Mouse (Mus musculus) kidney, embryonic 15.5 days (tissue): ENCODE data around the gene Dennd1b. TPM values are rescaled to one million over a fixed set of nuclear protein-coding genes. Genes with fewer than 3 reads are reported as not detected.
A peak's percentile ranks its signal among the peaks of the same experiment; 100 is the strongest.

Source experiments
- ATAC-seq: fragments of 200-750 bp; cut with Nextera tagmentation; replicated peaks from 2 replicates; pipeline ENCODE4 v1.8.0; 2017; ENCODE audit warnings: moderate TSS enrichment; ENCODE audit not compliant: low FRiP score
- H3K27ac ChIP-seq: fragments of 300-500 bp; sonication (generic); 2 replicates; pipeline ENCODE4 v1.5.1; 2015; ENCODE audit warnings: mild to moderate bottlenecking, inconsistent platforms
- H3K27me3 ChIP-seq: fragments of 300-500 bp; sonication (generic); 2 replicates; pipeline ENCODE4 v1.6.1; 2015; ENCODE audit warnings: inconsistent platforms
- H3K36me3 ChIP-seq: fragments of 300-500 bp; sonication (generic); 2 replicates; pipeline ENCODE4 v1.6.1; 2015; ENCODE audit warnings: inconsistent platforms
- H3K4me1 ChIP-seq: fragments of 300-500 bp; sonication (generic); 2 replicates; pipeline ENCODE4 v1.6.1; 2015; ENCODE audit warnings: inconsistent platforms
- H3K4me2 ChIP-seq: fragments of 300-500 bp; sonication (generic); 2 replicates; pipeline ENCODE4 v1.6.1; 2015; ENCODE audit warnings: moderate library complexity, mild to moderate bottlenecking, inconsistent platforms
- H3K4me3 ChIP-seq: fragments of 300-500 bp; sonication (generic); replicated peaks from 2 replicates; pipeline ENCODE4 v1.5.1; 2015; ENCODE audit warnings: mild to moderate bottlenecking, inconsistent platforms
- H3K9ac ChIP-seq: fragments of 300-500 bp; sonication (generic); 2 replicates; pipeline ENCODE4 v1.6.1; 2015; ENCODE audit warnings: mild to moderate bottlenecking, inconsistent platforms
- H3K9me3 ChIP-seq: fragments of 300-500 bp; sonication (generic); replicated peaks from 2 replicates; pipeline ENCODE4 v1.6.1; 2016; ENCODE audit warnings: inconsistent platforms
- WGBS: fragments of 180-500 bp; shearing (Covaris S2); methylation state at CpG from one replicate; pipeline ENCODE4 v1.1.7; 2015; ENCODE audit warnings: mixed read lengths; 5-methylcytosine and 5-hydroxymethylcytosine counted together
- polyA plus RNA-seq: library from polyadenylated mRNA; unstranded; fragments of >200 nt; fragmentation: Nextera tagmentation; extraction: Ambion mirVana; gene quantifications from 2 replicates; pipeline ENCODE4 v1.2.1, GENCODE M21; 2015

Gene Dennd1b
- polyA plus RNA-seq, result 8.2 and 10.4 TPM in 2 replicates

DNA sequence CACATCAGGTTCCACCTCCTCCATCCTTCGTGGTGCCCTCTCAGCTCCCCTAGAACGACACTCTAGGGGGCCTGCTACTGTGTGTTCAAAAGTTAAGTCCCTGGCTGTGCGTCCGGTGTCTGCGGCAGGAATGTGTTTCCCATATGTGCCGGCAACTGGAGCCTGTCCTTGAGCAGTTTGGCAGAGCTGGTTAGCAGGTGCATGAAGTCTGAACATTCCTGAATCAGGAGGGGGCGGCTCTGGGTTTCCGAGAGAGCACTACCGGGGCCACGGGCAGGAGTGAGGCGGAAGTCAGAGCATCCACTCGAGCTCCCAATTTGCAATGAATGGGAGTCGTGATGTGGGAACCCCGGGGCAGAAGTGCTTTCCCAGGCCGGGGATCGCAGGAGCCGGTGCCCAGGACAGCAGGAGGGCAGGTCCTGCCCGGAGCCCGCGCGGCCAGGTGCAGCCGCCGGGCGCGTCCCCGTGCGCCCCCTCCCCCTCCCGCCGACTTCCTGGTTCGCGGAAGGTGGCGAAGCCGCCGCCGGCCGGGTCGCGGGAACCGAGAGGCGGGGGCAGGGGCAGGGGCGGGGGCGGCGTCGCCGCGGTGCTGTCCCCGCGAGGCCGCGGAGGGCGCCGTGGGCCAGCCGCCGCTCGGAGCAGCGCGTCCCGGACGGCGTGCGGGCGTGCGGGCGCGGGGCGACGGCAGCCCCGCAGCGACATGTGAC, at the start of gene Dennd1b:
Gene Dennd1b (plus strand): TSS at position 275 of the 707 bp plus-strand sequence.
- H3K4me1 ChIP-seq, result peaks cover 12% of the 10 kb centered on the region
- no peaks in the 10 kb centered on the region for H3K27me3 ChIP-seq
- peak within 1 kb of the TSS; percentile 81 for H3K4me2 ChIP-seq
- ATAC-seq, result peak; percentile 90
- peak within 1 kb of the TSS; percentile 93 for H3K27ac ChIP-seq
- H3K9me3 ChIP-seq, result no peaks in the 10 kb centered on the region
- under 1% methylated on average over 55 of the region's 69 CpGs for whole genome bisulfite sequencing
- H3K4me3 ChIP-seq, result peak within 1 kb of the TSS; percentile 88
- peak within 1 kb of the TSS; percentile 91 for H3K9ac ChIP-seq
- peaks cover 10% of the 10 kb centered on the region; the same call in 1 of the 2 replicates for H3K36me3 ChIP-seq

DNA sequence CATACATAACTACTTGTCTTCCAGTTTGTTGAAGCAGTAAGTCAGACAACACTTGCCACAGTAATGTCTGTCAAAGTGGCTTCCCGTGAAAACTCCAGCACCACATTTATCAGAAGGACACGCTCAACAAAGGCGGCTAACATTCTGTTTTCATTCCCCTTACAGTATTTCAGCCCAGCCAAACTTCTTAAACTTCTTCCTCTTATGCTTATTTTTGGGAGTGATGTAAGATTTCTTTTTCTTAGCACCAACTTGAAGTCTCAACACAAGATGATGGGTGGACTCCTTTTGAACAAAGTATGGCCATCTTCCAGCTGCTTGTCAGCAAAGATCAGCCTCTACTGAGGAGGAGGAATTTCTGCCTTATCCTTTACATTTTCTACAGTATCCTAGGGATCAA, 47.6 kb upstream of the Dennd1b start:
- WGBS, result 88% methylated on average over 3 of the region's 3 CpGs
- no peak overlapping the region for H3K27ac ChIP-seq
- H3K9me3 ChIP-seq, result no peaks in the 10 kb centered on the region
- H3K27me3 ChIP-seq, result no peaks in the 10 kb centered on the region
- H3K36me3 ChIP-seq, result no peaks in the 10 kb centered on the region
- no peak overlapping the region for H3K9ac ChIP-seq
- no peak overlapping the region for H3K4me2 ChIP-seq
- peaks cover 6% of the 10 kb centered on the region for H3K4me1 ChIP-seq
- no peak for ATAC-seq
- H3K4me3 ChIP-seq, result no peak overlapping the region

DNA sequence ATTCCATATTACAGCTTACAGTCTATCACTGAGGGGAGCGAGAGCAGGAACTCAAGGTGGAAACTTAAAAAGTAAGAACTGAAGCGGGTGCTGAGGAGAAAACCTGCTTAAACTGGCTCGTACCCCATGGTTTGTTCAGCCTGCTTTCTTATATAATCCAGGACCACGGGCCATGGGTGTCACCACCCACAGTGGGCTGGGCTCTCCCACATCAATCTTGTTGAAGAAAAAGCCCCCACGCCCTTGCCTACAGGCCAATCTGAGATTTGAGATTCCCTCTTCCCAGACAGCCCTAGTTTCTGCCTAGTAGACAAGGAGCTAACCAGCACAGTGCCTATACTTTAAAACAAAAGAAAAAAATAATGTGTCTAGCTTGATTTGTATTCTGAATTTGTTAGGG, 43.6 kb upstream of the Dennd1b start:
- Histone ChIP-seq H3K9ac (no peak overlapping the region), H3K4me2 (no peak overlapping the region), H3K4me1 (no peaks in the 10 kb centered on the region), H3K36me3 (no peaks in the 10 kb centered on the region), H3K4me3 (no peak overlapping the region), H3K27ac (no peak overlapping the region), H3K27me3 (no peaks in the 10 kb centered on the region), H3K9me3 (no peaks in the 10 kb centered on the region)
- ATAC-seq, result no peak
- 75% methylated on average over 5 of the region's 5 CpGs for WGBS

DNA sequence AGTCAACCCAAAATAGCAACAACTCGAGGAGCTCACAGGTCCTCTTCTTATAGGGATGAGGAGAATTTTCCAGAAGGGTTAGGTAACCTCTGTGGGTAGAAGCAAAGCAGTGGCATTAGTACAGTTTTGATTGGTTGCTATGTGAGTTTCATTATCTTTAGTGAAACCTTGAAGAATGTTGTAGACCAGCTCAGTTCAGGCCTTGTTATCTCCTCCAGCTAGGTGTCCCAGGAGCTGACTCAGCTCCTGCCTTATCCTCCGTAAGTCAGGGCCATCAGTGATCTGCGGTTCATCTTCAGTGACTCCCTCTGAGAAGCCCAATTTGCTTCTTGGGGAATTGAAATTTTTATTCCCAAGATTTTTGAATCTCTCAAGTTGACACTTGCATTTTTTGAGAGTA, 43.2 kb upstream of the Dennd1b start:
- H3K4me1 ChIP-seq, result no peaks in the 10 kb centered on the region
- 86% methylated on average over 3 of the region's 3 CpGs for WGBS
- no peak for ATAC-seq
- H3K4me2 ChIP-seq, result no peak overlapping the region
- H3K27me3 ChIP-seq, result no peaks in the 10 kb centered on the region
- H3K9me3 ChIP-seq, result no peaks in the 10 kb centered on the region
- no peak overlapping the region for H3K27ac ChIP-seq
- no peak overlapping the region for H3K4me3 ChIP-seq
- no peak overlapping the region for H3K9ac ChIP-seq
- no peaks in the 10 kb centered on the region for H3K36me3 ChIP-seq

DNA sequence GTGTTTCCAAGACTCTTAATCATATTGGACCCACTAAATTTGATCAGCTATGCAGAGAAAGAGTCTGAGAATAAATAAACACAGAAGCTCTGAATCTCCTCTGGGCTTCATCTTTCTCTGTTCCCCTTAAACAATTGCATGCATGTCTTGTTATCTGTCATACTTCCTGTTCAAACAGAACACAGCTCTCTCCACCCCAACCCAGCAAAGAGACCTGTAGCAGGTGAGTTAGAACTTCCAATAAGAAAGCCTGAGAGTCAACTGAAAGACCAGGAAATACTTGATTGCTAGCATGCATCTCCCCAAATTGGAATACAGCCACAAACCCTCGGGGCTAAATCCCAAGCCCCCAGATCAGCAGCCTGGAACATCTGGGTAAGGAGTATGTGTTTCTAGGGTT, 42.4 kb upstream of the Dennd1b start:
- Histone ChIP-seq H3K27me3 (no peaks in the 10 kb centered on the region), H3K9me3 (no peaks in the 10 kb centered on the region), H3K9ac (no peak overlapping the region), H3K4me2 (no peak overlapping the region), H3K4me1 (no peaks in the 10 kb centered on the region), H3K27ac (no peak overlapping the region), H3K36me3 (no peaks in the 10 kb centered on the region), H3K4me3 (no peak overlapping the region)
- 55% methylated on average over 1 of the region's 1 CpGs for WGBS
- no peak for ATAC-seq

DNA sequence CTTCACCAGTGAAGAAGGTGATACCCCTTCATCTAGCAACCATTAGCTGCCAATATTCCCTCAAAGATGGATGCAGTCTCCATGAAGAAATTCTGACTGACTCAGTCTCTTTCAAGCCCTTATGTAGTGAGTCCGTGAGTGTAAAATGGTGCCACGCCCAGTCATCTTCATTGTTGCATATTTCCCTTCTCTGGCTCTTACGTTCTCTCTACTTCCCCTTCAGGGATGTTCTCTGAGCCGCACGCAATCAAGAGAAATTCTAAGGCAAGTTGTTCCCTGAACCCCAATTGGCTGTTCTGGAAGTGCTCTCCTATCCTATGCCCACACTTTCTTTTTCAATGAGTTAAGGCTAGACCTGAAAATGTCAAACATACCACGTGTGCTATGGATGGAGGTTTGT, 40.3 kb upstream of the Dennd1b start:
- WGBS, result 92% methylated on average over 6 of the region's 6 CpGs
- Histone ChIP-seq H3K4me2 (no peak overlapping the region), H3K27me3 (no peaks in the 10 kb centered on the region), H3K9ac (no peak overlapping the region), H3K9me3 (no peaks in the 10 kb centered on the region), H3K4me3 (no peak overlapping the region), H3K36me3 (no peaks in the 10 kb centered on the region), H3K27ac (no peak overlapping the region), H3K4me1 (no peaks in the 10 kb centered on the region)
- no peak for ATAC-seq

DNA sequence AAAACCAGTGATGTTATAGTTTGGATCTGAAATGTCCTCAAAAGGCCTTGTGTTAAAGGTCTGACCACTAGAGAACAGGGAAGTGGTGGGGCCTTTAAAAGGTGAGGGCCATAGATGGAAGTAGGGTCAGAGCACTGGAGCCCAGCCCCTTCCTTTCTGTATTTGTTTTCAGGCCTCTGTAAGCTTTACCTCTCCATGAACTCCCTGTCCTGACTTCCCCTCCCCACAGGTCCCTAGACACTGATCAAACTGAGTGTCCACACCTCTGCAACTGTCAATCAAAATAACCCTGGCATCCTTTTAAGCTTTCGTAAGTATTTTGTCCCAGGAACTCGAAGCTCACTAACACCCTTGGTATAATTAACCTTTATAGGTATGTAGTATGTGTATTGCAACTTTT, 39.0 kb upstream of the Dennd1b start:
- Histone ChIP-seq H3K4me1 (peaks cover 10% of the 10 kb centered on the region), H3K9me3 (no peaks in the 10 kb centered on the region), H3K4me3 (no peak overlapping the region), H3K4me2 (no peak overlapping the region), H3K9ac (no peak overlapping the region), H3K27me3 (no peaks in the 10 kb centered on the region), H3K36me3 (no peaks in the 10 kb centered on the region), H3K27ac (no peak overlapping the region)
- ATAC-seq, result no peak
- 72% methylated on average over 2 of the region's 2 CpGs for WGBS

DNA sequence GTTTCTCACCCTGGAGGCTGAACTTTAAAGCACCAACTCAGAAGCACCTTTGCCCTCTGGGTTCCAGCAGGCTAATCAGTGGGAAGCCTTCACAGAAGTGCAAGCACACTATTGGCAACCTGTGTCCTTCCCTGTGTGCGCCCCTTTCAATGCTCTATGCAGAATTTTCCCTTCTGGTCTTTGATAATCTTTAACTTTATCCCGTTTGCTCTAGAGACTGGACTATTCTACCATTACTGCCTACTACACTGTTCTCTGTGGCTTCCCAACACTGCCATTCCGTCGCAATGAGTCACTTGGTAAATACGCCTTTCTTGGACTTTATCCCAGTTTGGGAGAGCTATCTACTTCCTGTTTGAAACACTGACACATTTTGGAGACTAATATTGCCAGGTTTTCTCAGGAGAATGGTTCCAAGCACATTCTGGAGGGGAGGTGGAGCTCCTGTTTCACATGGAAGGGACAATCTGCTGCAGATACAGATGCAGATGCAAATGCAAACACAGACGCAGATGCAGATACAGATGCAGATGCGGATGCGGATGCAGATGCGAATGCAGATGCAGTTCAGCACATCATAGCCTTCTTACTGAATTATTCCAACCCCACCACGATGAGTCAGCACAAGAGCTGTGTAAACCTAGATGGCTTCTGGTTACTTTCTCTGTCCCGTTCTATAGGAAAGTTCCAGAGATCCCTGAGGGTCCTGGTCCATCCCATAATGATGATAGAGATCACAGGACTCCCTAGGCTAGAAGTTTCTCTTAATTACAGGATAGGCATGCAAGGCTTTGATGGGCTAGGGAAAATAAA, 34.4 kb upstream of the Dennd1b start:
- Histone ChIP-seq H3K36me3 (no peaks in the 10 kb centered on the region), H3K4me2 (0 out of 2 replicates have a peak overlapping the region, but pooled peaks have one; percentile 4), H3K4me1 (peaks cover 25% of the 10 kb centered on the region), H3K27me3 (no peaks in the 10 kb centered on the region), H3K27ac (peak overlapping the region; percentile 72), H3K9ac (no peak overlapping the region), H3K4me3 (no peak overlapping the region), H3K9me3 (no peaks in the 10 kb centered on the region)
- ATAC-seq, result peak; percentile 84
- WGBS, result 66% methylated on average over 11 of the region's 11 CpGs

DNA sequence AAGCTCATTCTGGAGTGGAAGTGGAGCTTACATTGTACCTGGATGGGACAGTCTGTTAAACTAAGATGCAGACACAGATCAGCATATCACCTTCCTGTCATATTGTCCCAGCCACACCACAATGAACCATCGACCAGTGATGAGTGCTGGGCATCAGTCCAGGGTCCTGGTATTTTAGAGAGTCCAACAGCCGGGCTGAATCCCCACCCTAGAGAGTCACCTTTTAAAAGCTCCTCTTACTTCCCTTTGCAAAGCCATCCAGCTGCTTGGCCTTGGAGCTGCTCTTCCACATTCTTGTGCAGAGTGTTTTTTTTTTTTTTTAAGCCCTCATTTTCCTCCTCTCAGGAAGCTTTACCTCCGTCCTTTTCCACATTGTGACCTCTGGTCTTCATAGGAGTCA, 33.2 kb upstream of the Dennd1b start:
- Histone ChIP-seq H3K27ac (no peak overlapping the region), H3K27me3 (no peaks in the 10 kb centered on the region), H3K4me1 (peaks cover 25% of the 10 kb centered on the region), H3K4me3 (no peak overlapping the region), H3K9ac (no peak overlapping the region), H3K36me3 (no peaks in the 10 kb centered on the region), H3K4me2 (no peak overlapping the region), H3K9me3 (no peaks in the 10 kb centered on the region)
- 40% methylated on average over 3 of the region's 3 CpGs for WGBS
- no peak for ATAC-seq

DNA sequence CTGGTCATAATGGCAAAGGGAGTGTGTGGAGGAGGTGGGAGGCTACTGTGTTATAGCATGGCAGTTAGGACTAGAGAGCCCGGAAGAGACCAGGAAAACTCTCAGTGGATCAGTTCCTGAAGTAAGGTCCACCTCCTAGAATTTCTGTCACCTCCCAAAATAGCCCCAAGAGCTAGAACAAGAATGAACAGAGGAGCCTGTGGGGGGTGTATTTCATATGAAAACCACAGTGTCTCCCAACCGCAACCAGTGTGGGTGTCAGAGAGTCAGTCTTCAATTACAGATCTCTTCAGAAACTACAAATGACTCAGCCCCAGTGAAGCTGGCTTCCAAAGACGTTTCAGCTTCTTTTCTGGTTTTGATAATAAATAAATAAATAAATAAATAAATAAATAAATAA, 32.4 kb upstream of the Dennd1b start:
- H3K27me3 ChIP-seq, result no peaks in the 10 kb centered on the region
- no peak for ATAC-seq
- H3K9ac ChIP-seq, result no peak overlapping the region
- H3K36me3 ChIP-seq, result no peaks in the 10 kb centered on the region
- WGBS, result 41% methylated on average over 3 of the region's 3 CpGs
- H3K4me3 ChIP-seq, result no peak overlapping the region
- H3K27ac ChIP-seq, result no peak overlapping the region
- no peak overlapping the region for H3K4me2 ChIP-seq
- no peaks in the 10 kb centered on the region for H3K9me3 ChIP-seq
- peaks cover 25% of the 10 kb centered on the region for H3K4me1 ChIP-seq

DNA sequence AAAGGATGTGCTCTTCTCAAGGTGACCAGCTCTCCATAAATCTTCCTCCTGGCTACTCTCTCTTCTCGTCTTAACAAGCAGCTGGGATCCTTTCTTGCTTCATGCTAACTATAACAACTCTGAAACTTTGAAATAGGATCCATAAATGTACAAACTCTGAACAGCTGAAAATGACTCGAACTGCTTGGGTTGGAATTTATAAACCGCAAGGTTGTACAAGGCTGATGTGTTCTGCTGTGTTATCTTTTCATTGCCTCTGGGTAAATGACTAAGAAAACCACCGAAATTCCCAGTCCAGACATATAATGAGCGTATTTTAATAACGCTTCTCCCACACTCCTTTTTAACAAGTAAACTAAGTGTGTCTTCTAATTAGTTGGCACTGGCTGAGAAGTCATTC, 27.1 kb upstream of the Dennd1b start:
- no peak for ATAC-seq
- Histone ChIP-seq H3K4me3 (no peak overlapping the region), H3K9ac (no peak overlapping the region), H3K4me2 (no peak overlapping the region), H3K9me3 (no peaks in the 10 kb centered on the region), H3K36me3 (no peaks in the 10 kb centered on the region), H3K27me3 (no peaks in the 10 kb centered on the region), H3K27ac (no peak overlapping the region), H3K4me1 (no peaks in the 10 kb centered on the region)
- 43% methylated on average over 6 of the region's 6 CpGs for WGBS

DNA sequence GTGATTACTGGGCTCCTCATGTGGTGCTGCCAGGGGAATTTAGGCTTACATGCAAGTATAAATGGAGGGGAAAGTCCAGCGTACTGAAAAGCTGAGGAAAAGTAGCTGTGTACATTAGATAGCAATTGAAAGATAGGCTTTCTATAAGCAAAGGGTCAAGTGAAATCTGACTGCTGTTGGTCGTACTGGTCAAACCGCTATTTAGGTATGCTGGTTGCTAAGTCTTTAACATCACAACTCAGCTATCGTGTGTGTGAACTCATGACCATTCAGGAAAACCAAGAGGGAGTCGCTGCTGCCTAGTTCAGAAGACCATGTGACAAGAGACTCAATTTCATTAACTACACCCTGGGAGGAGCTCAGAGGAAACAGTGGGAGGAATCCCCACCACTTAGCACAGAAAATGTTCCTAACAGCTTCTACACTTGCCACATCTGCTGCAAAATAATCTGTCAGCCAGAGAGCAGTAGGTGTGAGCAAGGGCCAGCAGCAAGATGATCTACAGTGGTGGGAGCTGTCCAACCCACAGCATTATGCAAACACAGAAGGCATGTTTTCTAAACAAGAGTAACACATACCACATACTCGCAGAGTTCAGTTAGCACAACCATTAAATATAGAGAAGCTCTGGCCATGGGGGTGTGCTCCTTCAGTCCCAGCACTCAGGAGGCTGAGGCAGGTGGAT, 25.4 kb upstream of the Dennd1b start:
- H3K36me3 ChIP-seq, result no peaks in the 10 kb centered on the region
- no peaks in the 10 kb centered on the region for H3K9me3 ChIP-seq
- no peak overlapping the region for H3K4me3 ChIP-seq
- H3K27me3 ChIP-seq, result no peaks in the 10 kb centered on the region
- no peak overlapping the region for H3K9ac ChIP-seq
- peak; percentile 49; the same call in 1 of the 2 replicates for ATAC-seq
- 64% methylated on average over 6 of the region's 6 CpGs for WGBS
- no peaks in the 10 kb centered on the region for H3K4me1 ChIP-seq
- no peak overlapping the region for H3K27ac ChIP-seq
- no peak overlapping the region for H3K4me2 ChIP-seq
